Mouse (Mus musculus) lung, embryonic 14.5 days (tissue): ENCODE results near the gene Zfp503. TPM values are rescaled to one million over a fixed set of nuclear protein-coding genes. Genes with fewer than 3 reads are reported as not detected.

Experiments
- ATAC-seq: fragments of 200-750 bp; cut with Nextera tagmentation; 2 replicates; pipeline ENCODE4 v1.8.0; 2017; ENCODE audit warnings: mild to moderate bottlenecking, moderate TSS enrichment, moderate library complexity; ENCODE audit not compliant: insufficient read depth
- DNase-seq: peaks from one replicate; pipeline ENCODE4 v3.0.0-alpha.2; 2015
- H3K27ac ChIP-seq: fragments of 300-500 bp; sonication (generic); 2 replicates; pipeline ENCODE4 v1.5.1; 2014; ENCODE audit warnings: low read depth, mild to moderate bottlenecking, moderate library complexity
- H3K27me3 ChIP-seq: fragments of 300-500 bp; sonication (generic); 2 replicates; pipeline ENCODE4 v1.6.1; 2014; ENCODE audit warnings: low read length, control low read depth; ENCODE audit not compliant: insufficient read depth
- H3K36me3 ChIP-seq: fragments of 300-500 bp; sonication (generic); 2 replicates; pipeline ENCODE4 v1.6.1; 2014; ENCODE audit warnings: control low read depth; ENCODE audit not compliant: insufficient read depth
- H3K4me1 ChIP-seq: fragments of 300-500 bp; sonication (generic); 2 replicates; pipeline ENCODE4 v1.6.1; 2014; ENCODE audit warnings: antibody characterized with exemption, control low read depth; ENCODE audit not compliant: insufficient read depth
- H3K4me2 ChIP-seq: fragments of 300-500 bp; sonication (generic); 2 replicates; pipeline ENCODE4 v1.6.1; 2014; ENCODE audit warnings: mild to moderate bottlenecking
- H3K4me3 ChIP-seq: fragments of 300-500 bp; sonication (generic); 2 replicates; pipeline ENCODE4 v1.5.1; 2014; ENCODE audit warnings: low read depth, low read length
- H3K9ac ChIP-seq: fragments of 300-500 bp; sonication (generic); 2 replicates; pipeline ENCODE4 v1.6.1; 2014
- H3K9me3 ChIP-seq: fragments of 300-500 bp; sonication (generic); 2 replicates; pipeline ENCODE4 v1.6.1; 2016; ENCODE audit warnings: low read depth, low read length, control low read depth
- CTCF ChIP-seq: IDR thresholded peaks from 2 replicates; pipeline ENCODE4 v1.5.1; 2016; ENCODE audit warnings: antibody characterized with exemption, low read depth
- whole genome bisulfite sequencing: fragments of 180-500 bp; shearing (Covaris S2); extraction: QIAGEN DNeasy Blood & Tissue Kit; methylation state at CpG from one replicate; pipeline ENCODE4 v1.1.7; 2014; 5-methylcytosine and 5-hydroxymethylcytosine counted together
- polyA plus RNA-seq: library from polyadenylated mRNA; unstranded; fragments of >200 nt; fragmentation: Nextera tagmentation; extraction: Ambion mirVana; gene quantifications from 2 replicates; pipeline ENCODE4 v1.2.1, GENCODE M21; 2014

The Zfp503 gene
- polyA plus RNA-seq, 1 experiment from 2014 or later, result 22.0 TPM

DNA sequence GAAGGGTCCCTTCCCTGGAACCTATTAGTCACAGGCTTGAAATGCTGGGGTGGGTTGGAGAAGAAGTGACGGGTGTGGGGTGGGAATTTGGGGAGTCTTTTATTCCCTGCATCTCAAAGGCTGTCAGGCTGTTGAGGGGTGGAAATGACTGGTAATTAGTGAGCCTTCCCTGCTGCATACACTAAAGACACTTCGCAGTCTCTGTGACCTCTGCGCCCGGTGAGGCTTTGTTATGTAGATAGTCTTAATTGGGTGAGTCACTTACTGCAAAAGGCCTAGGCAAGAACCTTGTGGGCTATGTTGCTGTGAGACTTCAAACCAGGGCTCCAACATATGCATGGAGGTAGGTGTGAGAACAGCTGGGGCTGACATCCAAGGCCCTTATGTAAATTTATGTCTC, 15.5 kb upstream of the Zfp503 start:
- WGBS, result 58% methylated on average over 4 of the region's 4 CpGs

DNA sequence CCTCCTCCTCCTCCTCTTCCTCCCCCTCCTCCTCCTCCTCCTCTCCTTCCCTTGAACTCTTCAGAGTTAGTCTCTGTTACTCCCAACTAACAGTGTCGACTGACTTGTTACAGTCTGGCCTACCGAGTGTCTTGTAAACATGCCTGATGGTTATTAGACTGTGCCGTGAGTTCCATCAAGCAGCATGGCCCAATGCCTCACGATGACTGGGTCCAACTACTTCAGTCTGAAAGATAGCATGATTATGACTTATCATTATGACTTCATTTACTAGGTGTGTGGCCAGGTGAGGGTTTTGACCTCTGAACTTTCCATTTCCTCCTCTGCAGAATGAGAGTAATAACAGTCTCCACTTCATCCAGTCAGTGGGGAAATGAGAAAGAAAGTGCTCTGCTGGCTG, 14.2 kb upstream of the Zfp503 start:
- ATAC-seq, result no peak
- Histone ChIP-seq H3K4me1 (no peaks in the 10 kb centered on the region), H3K36me3 (no peaks in the 10 kb centered on the region), H3K9ac (no peak overlapping the region), H3K27ac (no peak overlapping the region), H3K4me3 (no peak overlapping the region), H3K9me3 (no peaks in the 10 kb centered on the region), H3K27me3 (no peaks in the 10 kb centered on the region), H3K4me2 (no peak overlapping the region)
- WGBS, result 54% methylated on average over 4 of the region's 4 CpGs
- DNase-seq, result no peak
- TF ChIP-seq CTCF, result no peak

More for the DNA sequence above, 15.5 kb upstream of the Zfp503 start:
- Histone ChIP-seq H3K27ac (no peak overlapping the region), H3K4me3 (no peak overlapping the region), H3K9me3 (no peaks in the 10 kb centered on the region), H3K4me1 (no peaks in the 10 kb centered on the region), H3K4me2 (no peak overlapping the region), H3K27me3 (no peaks in the 10 kb centered on the region), H3K9ac (no peak overlapping the region), H3K36me3 (no peaks in the 10 kb centered on the region)
- TF ChIP-seq CTCF, result no peak
- ATAC-seq, result no peak
- no peak for DNase-seq

DNA sequence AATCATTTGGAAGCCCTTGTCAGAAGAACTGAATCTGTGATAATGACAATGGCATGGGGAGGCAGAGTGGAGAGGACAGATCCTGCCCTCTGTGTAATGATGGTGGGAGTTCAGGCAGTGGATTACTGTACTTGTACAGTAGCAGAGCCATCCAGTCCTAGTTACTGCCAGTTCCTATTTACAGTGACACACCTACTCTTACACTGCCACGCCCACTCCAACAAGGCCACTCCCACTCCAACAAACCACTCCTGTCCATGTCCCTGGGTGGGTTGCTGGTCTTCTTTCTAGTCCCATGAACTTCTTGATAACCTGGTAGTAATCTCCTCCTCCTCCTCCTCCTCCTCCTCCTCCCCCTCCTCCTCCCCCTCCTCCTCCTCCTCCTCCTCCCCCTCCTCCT, 13.8 kb upstream of the Zfp503 start:
- Histone ChIP-seq H3K9ac (no peak overlapping the region), H3K9me3 (no peaks in the 10 kb centered on the region), H3K4me2 (no peak overlapping the region), H3K4me3 (no peak overlapping the region), H3K27me3 (no peaks in the 10 kb centered on the region), H3K36me3 (no peaks in the 10 kb centered on the region), H3K4me1 (no peaks in the 10 kb centered on the region), H3K27ac (no peak overlapping the region)
- WGBS, result 59% methylated on average over 1 of the region's 1 CpGs
- no peak for ATAC-seq
- DNase-seq, result no peak
- TF ChIP-seq CTCF, result no peak

DNA sequence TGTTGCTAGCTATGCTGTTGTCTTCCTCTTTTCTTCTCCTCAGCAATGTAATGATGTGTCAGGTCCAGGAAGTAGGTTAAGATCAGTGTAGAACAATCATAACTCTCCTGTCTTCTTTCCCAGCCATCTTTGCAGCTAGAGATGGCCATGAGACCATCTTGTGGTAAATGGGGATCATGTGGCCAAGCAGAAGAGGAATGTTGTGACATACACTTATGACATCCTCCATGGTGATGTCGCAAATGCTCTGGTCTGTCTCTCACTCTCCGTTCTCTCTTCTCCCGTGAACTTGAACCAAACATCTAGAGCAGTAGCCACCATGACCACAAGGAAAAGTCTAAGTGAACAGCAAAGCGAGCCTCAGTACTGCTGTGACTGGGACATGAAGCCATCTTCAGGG, 10.2 kb upstream of the Zfp503 start:
- 93% methylated on average over 4 of the region's 4 CpGs for WGBS
- no peak overlapping the region for H3K27ac ChIP-seq
- DNase-seq (no peak), ATAC-seq (no peak)
- H3K4me1 ChIP-seq, result no peaks in the 10 kb centered on the region
- no peak for TF ChIP-seq CTCF
- no peak overlapping the region for H3K9ac ChIP-seq
- H3K4me3 ChIP-seq, result no peak overlapping the region
- no peaks in the 10 kb centered on the region for H3K9me3 ChIP-seq
- no peaks in the 10 kb centered on the region for H3K36me3 ChIP-seq
- no peak overlapping the region for H3K4me2 ChIP-seq
- no peaks in the 10 kb centered on the region for H3K27me3 ChIP-seq

DNA sequence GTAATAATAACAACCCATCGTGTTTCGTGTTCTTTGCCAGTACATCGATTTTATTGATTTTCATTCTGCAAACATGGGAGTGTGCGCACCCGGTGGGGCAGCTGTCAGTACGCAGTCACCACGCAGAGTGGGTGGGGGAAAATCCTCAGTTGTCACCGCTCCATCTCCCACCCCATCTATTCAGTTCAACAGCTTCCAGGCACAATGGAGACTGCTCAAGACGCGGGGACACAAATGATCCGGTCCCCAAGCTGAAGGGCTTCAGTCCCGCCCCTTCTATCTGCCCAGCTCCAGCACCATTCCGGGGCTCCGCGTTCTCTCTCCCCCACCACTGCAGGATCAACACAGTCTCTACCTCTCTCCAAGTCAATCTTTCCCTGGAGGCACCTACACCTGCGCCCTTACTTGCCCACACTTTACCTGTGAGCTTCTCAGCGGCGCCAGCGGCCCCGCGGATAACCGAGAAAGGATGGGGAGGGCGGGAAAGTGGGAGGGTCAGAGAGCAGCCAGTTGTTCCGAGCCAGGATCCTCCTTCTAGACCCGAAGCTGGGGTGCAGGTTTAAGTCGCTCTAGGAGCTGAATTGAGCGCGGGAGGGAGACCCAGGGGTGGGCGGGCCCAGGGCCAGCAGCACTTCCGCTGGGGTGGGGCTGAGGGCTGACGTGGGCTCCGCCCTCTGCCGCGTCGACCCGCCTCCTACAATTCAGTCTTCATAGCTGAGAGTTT, 5.8 kb upstream of the Zfp503 start:
- peak overlapping the region; percentile 76 for H3K27ac ChIP-seq
- peak overlapping the region; percentile 64 for H3K9ac ChIP-seq
- DNase-seq (peak; percentile 93), ATAC-seq (peak; percentile 78)
- peak overlapping the region; percentile 97 for H3K4me2 ChIP-seq
- no peaks in the 10 kb centered on the region for H3K9me3 ChIP-seq
- H3K36me3 ChIP-seq, result no peaks in the 10 kb centered on the region
- no peak for TF ChIP-seq CTCF
- peak overlapping the region; percentile 60 for H3K4me3 ChIP-seq
- WGBS, result under 1% methylated on average over 36 of the region's 36 CpGs
- peaks cover 13% of the 10 kb centered on the region for H3K4me1 ChIP-seq
- H3K27me3 ChIP-seq, result no peaks in the 10 kb centered on the region

DNA sequence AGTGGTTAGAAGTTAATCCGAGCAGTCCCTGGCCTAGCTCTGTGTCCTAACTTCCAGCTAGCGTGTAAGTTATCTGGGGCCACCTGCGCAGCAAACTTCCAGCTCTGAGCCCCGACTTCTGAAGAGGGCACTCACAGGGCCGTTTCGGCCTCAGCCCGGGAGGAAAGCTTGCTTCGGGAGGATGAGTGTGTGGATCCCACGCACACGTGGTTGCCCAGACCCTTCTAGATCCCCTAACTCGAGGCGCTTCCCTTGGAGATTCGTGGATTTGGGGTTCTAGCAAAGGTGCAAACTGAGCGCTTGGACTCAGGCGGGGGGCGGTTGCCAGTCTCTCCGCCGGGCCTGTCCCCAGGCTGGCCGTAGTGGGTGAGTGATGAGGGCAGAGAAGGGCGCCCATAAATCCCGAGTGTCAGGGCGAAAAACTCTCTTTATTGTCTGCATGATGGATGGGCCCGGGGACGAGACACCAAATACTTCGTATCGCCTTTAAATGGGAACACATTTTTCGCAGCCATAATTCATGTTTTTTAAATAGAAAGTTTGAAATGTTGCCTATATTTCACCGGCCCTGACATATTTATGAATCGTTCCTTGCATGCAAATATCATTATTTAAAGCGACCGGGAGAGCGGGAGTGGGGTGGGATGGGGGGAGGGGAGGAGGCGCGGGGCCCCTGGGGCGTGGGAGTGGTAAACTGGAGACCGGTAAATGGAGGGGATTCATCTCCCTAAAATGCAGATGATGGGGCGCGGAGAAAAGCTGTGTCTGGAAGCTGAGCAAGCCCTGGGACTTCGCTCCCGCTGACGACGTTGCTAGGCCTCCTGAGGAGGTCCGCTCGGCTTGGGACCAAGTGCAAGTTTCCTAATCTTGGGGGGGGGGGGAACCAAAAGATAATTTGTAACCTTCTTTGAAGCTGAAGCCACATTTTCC, 4.9 kb upstream of the Zfp503 start:
- WGBS, result 7% methylated on average over 44 of the region's 44 CpGs
- no peak for TF ChIP-seq CTCF
- no peaks in the 10 kb centered on the region for H3K27me3 ChIP-seq
- peaks cover 13% of the 10 kb centered on the region for H3K4me1 ChIP-seq
- H3K36me3 ChIP-seq, result no peaks in the 10 kb centered on the region
- H3K4me3 ChIP-seq, result peak overlapping the region; percentile 60
- ATAC-seq (no peak), DNase-seq (peak; percentile 64)
- H3K9ac ChIP-seq, result peak overlapping the region; percentile 64
- H3K4me2 ChIP-seq, result peak overlapping the region; percentile 97
- H3K9me3 ChIP-seq, result no peaks in the 10 kb centered on the region
- H3K27ac ChIP-seq, result no peak overlapping the region
